Mouse (Mus musculus) kidney, adult 2 months (tissue): ENCODE data around the gene Trpm3. TPM values are rescaled to one million over a fixed set of nuclear protein-coding genes. Genes with fewer than 3 reads are reported as not detected.
A peak's percentile ranks its signal among the peaks of the same experiment; 100 is the strongest.

Experiments used
- DNase-seq: peaks from one replicate; pipeline ENCODE4 v3.0.0; 2021
- H3K27ac ChIP-seq: fragments of 200-500 bp; 2 replicates; pipeline ENCODE4 v1.5.1; 2012; ENCODE audit warnings: low read depth, low read length, control low read depth, inconsistent platforms; ENCODE audit not compliant: insufficient read depth
- H3K27me3 ChIP-seq: fragments of 200-500 bp; replicated peaks from 2 replicates; pipeline ENCODE4 v1.6.1; 2012; ENCODE audit warnings: mild to moderate bottlenecking, moderate library complexity, low read length, inconsistent platforms; ENCODE audit not compliant: control insufficient read depth, insufficient read depth
- H3K36me3 ChIP-seq: fragments of 200-500 bp; 2 replicates; pipeline ENCODE4 v1.6.1; 2012; ENCODE audit warnings: mild to moderate bottlenecking, moderate library complexity, low read length, inconsistent platforms; ENCODE audit not compliant: control insufficient read depth, insufficient read depth
- H3K4me1 ChIP-seq: fragments of 200-500 bp; 2 replicates; pipeline ENCODE4 v1.6.1; 2011; ENCODE audit warnings: low read length; ENCODE audit not compliant: control insufficient read depth, insufficient read depth
- H3K4me3 ChIP-seq: fragments of 200-500 bp; 2 replicates; pipeline ENCODE4 v1.5.1; 2011; ENCODE audit warnings: mild to moderate bottlenecking, low read depth, low read length, control low read depth; ENCODE audit not compliant: insufficient read depth
- CTCF ChIP-seq: fragments of 200-500 bp; conservative IDR thresholded peaks from 2 replicates; pipeline ENCODE4 v1.5.1; 2011; ENCODE audit warnings: low read depth, mild to moderate bottlenecking, control low read depth, low read length, moderate library complexity, mixed read lengths; ENCODE audit not compliant: insufficient read depth, insufficient read length
- POLR2A ChIP-seq: fragments of 200-500 bp; IDR thresholded peaks from one replicate; pipeline ENCODE4 v1.6.1; 2011; ENCODE audit warnings: low read depth, low read length, control low read depth
- WGBS: fragments of 180-500 bp; shearing (Covaris S2); methylation state at CpG from one replicate; pipeline ENCODE4 v1.1.7; 2018; 5-methylcytosine and 5-hydroxymethylcytosine counted together
- polyA plus RNA-seq: library from polyadenylated mRNA; depleted of rRNA; stranded (reverse); fragments of >200 nt; gene quantifications from 2 replicates; pipeline ENCODE4 v1.2.3, GENCODE M21; 2012

The Trpm3 gene
- polyA plus RNA-seq, 1 experiment, result 0.80 TPM

- no peaks in the 10 kb centered on the region for H3K4me1 ChIP-seq
- TF ChIP-seq CTCF (no peak), POLR2A (no peak)
- H3K27me3 ChIP-seq, result no peaks in the 10 kb centered on the region
- no peak overlapping the region for H3K4me3 ChIP-seq
- no peak for DNase-seq
- H3K27ac ChIP-seq, result no peak overlapping the region
- no peaks in the 10 kb centered on the region for H3K36me3 ChIP-seq
- 59% methylated on average over 4 of the region's 4 CpGs for WGBS
Observed at GRCm38 (mm10) chr19:22676206-22676605, 537.4 kb downstream of the Trpm3 start.

DNA sequence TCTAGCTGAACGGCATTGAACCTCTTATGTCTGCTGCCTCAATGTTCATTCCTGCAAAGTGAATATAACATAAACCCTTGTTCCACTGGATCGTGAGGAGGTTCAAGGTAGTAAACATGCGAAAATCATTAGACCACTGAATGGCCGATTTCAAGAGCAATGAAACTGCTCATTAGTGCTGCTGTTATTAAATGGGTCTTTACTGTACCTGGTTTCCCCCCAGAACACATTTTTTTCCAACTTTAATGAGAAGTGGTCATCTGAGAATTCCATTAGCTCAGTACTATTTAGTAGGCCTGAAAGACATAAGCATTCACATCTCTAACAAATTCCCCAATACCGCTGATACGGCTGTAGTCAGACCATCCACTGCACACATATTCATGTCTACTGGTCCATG is 543.4 kb downstream of the Trpm3 start:
- TF ChIP-seq CTCF, result no peak
- TF ChIP-seq POLR2A, result no peak
- H3K4me1 ChIP-seq, result no peaks in the 10 kb centered on the region
- no peaks in the 10 kb centered on the region for H3K36me3 ChIP-seq
- DNase-seq, result no peak
- 88% methylated on average over 6 of the region's 6 CpGs for WGBS
- no peak overlapping the region for H3K4me3 ChIP-seq
- no peak overlapping the region for H3K27ac ChIP-seq
- H3K27me3 ChIP-seq, result no peaks in the 10 kb centered on the region

- peaks cover 6% of the 10 kb centered on the region; the same call in 1 of the 2 replicates for H3K4me1 ChIP-seq
- no peaks in the 10 kb centered on the region; the same call in 1 of the 2 replicates for H3K27me3 ChIP-seq
- no peaks in the 10 kb centered on the region for H3K36me3 ChIP-seq
- DNase-seq, result no peak
- no peak for TF ChIP-seq CTCF
- no peak overlapping the region for H3K27ac ChIP-seq
- 94% methylated on average over 5 of the region's 5 CpGs for WGBS
- no peak overlapping the region for H3K4me3 ChIP-seq
Observed at GRCm38 (mm10) chr19:22691995-22692394, 553.1 kb downstream of the Trpm3 start.

GRCm38 (mm10) chr19:22692553-22692952 is 553.7 kb downstream of the Trpm3 start:
- Histone ChIP-seq H3K27me3 (no peaks in the 10 kb centered on the region; the same call in 1 of the 2 replicates), H3K4me3 (0 out of 2 replicates have a peak overlapping the region, but pooled peaks have one; percentile 28), H3K27ac (no peak overlapping the region), H3K36me3 (no peaks in the 10 kb centered on the region), H3K4me1 (peaks cover 6% of the 10 kb centered on the region; the same call in 1 of the 2 replicates)
- TF ChIP-seq CTCF (no peak), POLR2A (no peak)
- whole genome bisulfite sequencing, result 39% methylated on average over 4 of the region's 4 CpGs
- DNase-seq, result peak; percentile 18

GRCm38 (mm10) chr19:22692956-22693355 is 554.1 kb downstream of the Trpm3 start:
- WGBS, result 26% methylated on average over 5 of the region's 5 CpGs
- H3K36me3 ChIP-seq, result no peaks in the 10 kb centered on the region
- no peak for DNase-seq
- no peak for TF ChIP-seq CTCF
- no peak for TF ChIP-seq POLR2A
- no peak overlapping the region for H3K4me3 ChIP-seq
- H3K4me1 ChIP-seq, result peaks cover 6% of the 10 kb centered on the region; the same call in 1 of the 2 replicates
- no peaks in the 10 kb centered on the region; the same call in 1 of the 2 replicates for H3K27me3 ChIP-seq
- no peak overlapping the region for H3K27ac ChIP-seq

GRCm38 (mm10) chr19:22695423-22695822 is 556.6 kb downstream of the Trpm3 start:
- no peak for TF ChIP-seq POLR2A
- no peak for TF ChIP-seq CTCF
- 40% methylated on average over 2 of the region's 2 CpGs for WGBS

DNA sequence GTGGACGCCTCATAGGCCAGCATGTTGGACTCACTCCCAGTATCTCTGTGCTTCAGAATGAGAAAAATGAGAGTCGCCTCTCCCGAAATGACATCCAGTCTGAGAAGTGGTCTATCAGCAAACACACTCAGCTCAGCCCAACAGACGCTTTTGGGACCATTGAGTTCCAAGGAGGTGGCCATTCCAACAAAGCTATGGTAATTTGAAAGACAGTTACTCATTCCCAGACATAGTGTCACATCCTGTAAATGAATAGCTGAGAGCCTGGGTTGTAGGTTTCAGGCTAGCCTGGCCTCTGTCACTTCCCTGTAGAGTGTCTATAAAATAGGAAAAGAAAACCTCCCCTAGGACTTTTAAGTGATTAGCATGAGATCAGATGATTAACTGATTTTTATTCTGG is 559.9 kb downstream of the Trpm3 start:
- TF ChIP-seq CTCF (no peak), POLR2A (no peak)
- WGBS, result 77% methylated on average over 4 of the region's 4 CpGs
- H3K36me3 ChIP-seq, result no peaks in the 10 kb centered on the region
- no peak overlapping the region for H3K4me3 ChIP-seq
- peaks cover 5% of the 10 kb centered on the region for H3K4me1 ChIP-seq
- no peaks in the 10 kb centered on the region; the same call in 1 of the 2 replicates for H3K27me3 ChIP-seq
- DNase-seq, result peak; percentile 51
- H3K27ac ChIP-seq, result no peak overlapping the region

More at GRCm38 (mm10) chr19:22695423-22695822, 556.6 kb downstream of the Trpm3 start:
- no peak overlapping the region for H3K27ac ChIP-seq
- DNase-seq, result no peak
- H3K36me3 ChIP-seq, result no peaks in the 10 kb centered on the region
- H3K27me3 ChIP-seq, result no peaks in the 10 kb centered on the region; the same call in 1 of the 2 replicates
- H3K4me3 ChIP-seq, result no peak overlapping the region
- H3K4me1 ChIP-seq, result peaks cover 6% of the 10 kb centered on the region; the same call in 1 of the 2 replicates
